Mouse (Mus musculus): ENCODE results near the gene Igf1r.

- TF ChIP-seq ZNF384 (IDR thresholded peaks at IDR 0.05; ENCODE audit: low read depth, low read length) = no peak
- TF ChIP-seq ZC3H11A (IDR thresholded peaks at IDR 0.05; ENCODE audit: borderline replicate concordance, low read depth, low read length) = no peak
- TF ChIP-seq HCFC1 (IDR thresholded peaks at IDR 0.05; ENCODE audit: borderline replicate concordance, insufficient read depth, low read length) = no peak
- no peak for TF ChIP-seq MAFK (IDR thresholded peaks at IDR 0.05; ENCODE audit: insufficient read depth, low read depth, low read length)
These were observed 284.2 kb downstream of the Igf1r start for GRCm38 (mm10) chr7:68236817-68237216.
